Mouse (Mus musculus) embryonic fibroblast, embryonic 13.5 days (primary cell): ENCODE measurements around the gene Serpine1. TPM values are rescaled to one million over a fixed set of nuclear protein-coding genes. Genes with fewer than 3 reads are reported as not detected.

ENCODE experiments used
- H3K27ac ChIP-seq: 2 replicates; pipeline ENCODE4 v1.5.1; 2012; ENCODE audit warnings: low read length, control low read depth, inconsistent platforms; ENCODE audit not compliant: insufficient read depth
- H3K4me1 ChIP-seq: 2 replicates; pipeline ENCODE4 v1.6.1; 2011; ENCODE audit warnings: low read length; ENCODE audit not compliant: control insufficient read depth, insufficient read depth
- H3K4me3 ChIP-seq: 2 replicates; pipeline ENCODE4 v1.5.1; 2011; ENCODE audit warnings: mild to moderate bottlenecking, control low read depth, low read length; ENCODE audit not compliant: insufficient read depth
- CTCF ChIP-seq: IDR thresholded peaks from 2 replicates; pipeline ENCODE4 v1.5.1; 2011; ENCODE audit warnings: mild to moderate bottlenecking, control low read depth, low read length, moderate library complexity, borderline replicate concordance; ENCODE audit not compliant: insufficient read depth
- POLR2A ChIP-seq: IDR thresholded peaks from 2 replicates; pipeline ENCODE4 v1.6.1; 2011; ENCODE audit warnings: low read depth, mild to moderate bottlenecking, control low read depth, low read length, moderate library complexity
- polyA plus RNA-seq: library from polyadenylated mRNA; stranded (reverse); fragments of >200 nt; gene quantifications from 2 replicates; pipeline ENCODE4 v1.2.4, GENCODE M21; 2011; ENCODE audit warnings: low read depth; ENCODE audit not compliant: missing spikeins, insufficient read length

Gene Serpine1
- polyA plus RNA-seq, 1 experiment, result 646 TPM

GRCm38 (mm10) chr5:137100660-137101059 is 28.6 kb upstream of the Serpine1 start:
- no peak overlapping the region for H3K4me3 ChIP-seq
- H3K27ac ChIP-seq, result peak overlapping the region; percentile 98; the same call in 1 of the 2 replicates
- peaks cover 16% of the 10 kb centered on the region for H3K4me1 ChIP-seq
- TF ChIP-seq CTCF (no peak), POLR2A (no peak)

GRCm38 (mm10) chr5:137098418-137098817 is 26.4 kb upstream of the Serpine1 start:
- no peak overlapping the region for H3K27ac ChIP-seq
- no peak for TF ChIP-seq POLR2A
- TF ChIP-seq CTCF, result no peak
- peaks cover 12% of the 10 kb centered on the region for H3K4me1 ChIP-seq
- H3K4me3 ChIP-seq, result no peak overlapping the region

GRCm38 (mm10) chr5:137096037-137096436 is 24.0 kb upstream of the Serpine1 start:
- Histone ChIP-seq H3K27ac (peak overlapping the region; percentile 21), H3K4me3 (no peak overlapping the region), H3K4me1 (peaks cover under 1% of the 10 kb centered on the region)
- no peak for TF ChIP-seq CTCF
- no peak for TF ChIP-seq POLR2A

GRCm38 (mm10) chr5:137095135-137095534 is 23.1 kb upstream of the Serpine1 start:
- Histone ChIP-seq H3K27ac (no peak overlapping the region), H3K4me3 (no peak overlapping the region), H3K4me1 (no peaks in the 10 kb centered on the region)
- TF ChIP-seq CTCF, result no peak
- TF ChIP-seq POLR2A, result no peak

GRCm38 (mm10) chr5:137093720-137094119 is 21.7 kb upstream of the Serpine1 start:
- Histone ChIP-seq H3K4me1 (no peaks in the 10 kb centered on the region), H3K27ac (no peak overlapping the region), H3K4me3 (no peak overlapping the region)
- TF ChIP-seq POLR2A (no peak), CTCF (no peak)

- Histone ChIP-seq H3K4me1 (no peaks in the 10 kb centered on the region), H3K27ac (no peak overlapping the region), H3K4me3 (no peak overlapping the region)
- no peak for TF ChIP-seq POLR2A
- TF ChIP-seq CTCF, result no peak
Measured at GRCm38 (mm10) chr5:137091560-137091959, 19.5 kb upstream of the Serpine1 start.

- no peak overlapping the region for H3K4me3 ChIP-seq
Measured at GRCm38 (mm10) chr5:137090870-137091269, 18.8 kb upstream of the Serpine1 start.

GRCm38 (mm10) chr5:137087410-137087809 is 15.3 kb upstream of the Serpine1 start:
- TF ChIP-seq POLR2A, result no peak
- TF ChIP-seq CTCF, result no peak
- Histone ChIP-seq H3K4me1 (no peaks in the 10 kb centered on the region), H3K4me3 (no peak overlapping the region), H3K27ac (no peak overlapping the region)

More at GRCm38 (mm10) chr5:137090870-137091269, 18.8 kb upstream of the Serpine1 start:
- Histone ChIP-seq H3K27ac (no peak overlapping the region), H3K4me1 (no peaks in the 10 kb centered on the region)
- TF ChIP-seq CTCF (no peak), POLR2A (no peak)

- 0 out of 2 replicates have a peak, but pooled peaks cover 1% of the 10 kb centered on the region for H3K4me1 ChIP-seq
- TF ChIP-seq POLR2A (no peak), CTCF (no peak)
- no peak overlapping the region; the same call in 1 of the 2 replicates for H3K27ac ChIP-seq
- no peak overlapping the region for H3K4me3 ChIP-seq
Measured at GRCm38 (mm10) chr5:137085731-137086130, 13.7 kb upstream of the Serpine1 start.

GRCm38 (mm10) chr5:137085021-137085420 is 13.0 kb upstream of the Serpine1 start:
- TF ChIP-seq POLR2A (no peak), CTCF (no peak)
- no peak overlapping the region for H3K4me3 ChIP-seq
- peaks cover 6% of the 10 kb centered on the region for H3K4me1 ChIP-seq
- no peak overlapping the region; the same call in 1 of the 2 replicates for H3K27ac ChIP-seq

GRCm38 (mm10) chr5:137083051-137083450 is 11.0 kb upstream of the Serpine1 start:
- Histone ChIP-seq H3K4me3 (no peak overlapping the region), H3K4me1 (peaks cover 17% of the 10 kb centered on the region), H3K27ac (peak overlapping the region; percentile 27)
- TF ChIP-seq CTCF (no peak), POLR2A (no peak)
